Mouse (Mus musculus) forebrain, embryonic 10.5 days (tissue): ENCODE data around the gene Hlf. TPM values are rescaled to one million over a fixed set of nuclear protein-coding genes. Genes with fewer than 3 reads are reported as not detected.

Source experiments
- DNase-seq: peaks from one replicate; pipeline ENCODE4 v3.0.0-alpha.2; 2017; ENCODE audit warnings: low spot score; ENCODE audit errors: extremely low spot score
- H3K27ac ChIP-seq: fragments of 300-500 bp; sonication (generic); 2 replicates; pipeline ENCODE4 v1.5.1; 2016; ENCODE audit warnings: mild to moderate bottlenecking
- H3K27me3 ChIP-seq: fragments of 300-500 bp; sonication (generic); 2 replicates; pipeline ENCODE4 v1.6.1; 2016; ENCODE audit warnings: mild to moderate bottlenecking; ENCODE audit not compliant: poor library complexity, severe bottlenecking
- H3K36me3 ChIP-seq: fragments of 300-500 bp; sonication (generic); replicated peaks from 2 replicates; pipeline ENCODE4 v1.6.1; 2016; ENCODE audit warnings: mild to moderate bottlenecking, moderate library complexity
- H3K4me1 ChIP-seq: fragments of 300-500 bp; sonication (generic); 2 replicates; pipeline ENCODE4 v1.6.1; 2016
- H3K4me3 ChIP-seq: fragments of 300-500 bp; sonication (generic); 2 replicates; pipeline ENCODE4 v1.5.1; 2016; ENCODE audit warnings: mild to moderate bottlenecking, moderate library complexity
- H3K9me3 ChIP-seq: fragments of 300-500 bp; sonication (generic); 2 replicates; pipeline ENCODE4 v1.6.1; 2016; ENCODE audit warnings: mild to moderate bottlenecking, moderate library complexity
- WGBS: fragments of 180-500 bp; shearing (Covaris S2); methylation state at CpG from one replicate; pipeline ENCODE4 v1.1.7; 2016; 5-methylcytosine and 5-hydroxymethylcytosine counted together
- polyA plus RNA-seq: library from polyadenylated mRNA; unstranded; fragments of >200 nt; fragmentation: Nextera tagmentation; extraction: Ambion mirVana; gene quantifications from 2 replicates; pipeline ENCODE4 v1.2.1, GENCODE M21; 2016

The Hlf gene
- polyA plus RNA-seq, 1 experiment from 2014 or later, result 1.3 TPM

GRCm38 (mm10) chr11:90349486-90350152 lies 41.1 kb downstream of the Hlf start:
- 87% methylated on average over 6 of the region's 6 CpGs for WGBS
- no peak overlapping the region for H3K4me3 ChIP-seq
- peaks cover 4% of the 10 kb centered on the region; the same call in 1 of the 2 replicates for H3K9me3 ChIP-seq
- no peak overlapping the region for H3K27ac ChIP-seq
- H3K27me3 ChIP-seq, result peaks cover 1% of the 10 kb centered on the region; the same call in 1 of the 2 replicates
- H3K36me3 ChIP-seq, result no peaks in the 10 kb centered on the region
- peaks cover 19% of the 10 kb centered on the region for H3K4me1 ChIP-seq
- DNase-seq, result no peak

GRCm38 (mm10) chr11:90347667-90348459 lies 42.8 kb downstream of the Hlf start:
- Histone ChIP-seq H3K4me1 (peaks cover 19% of the 10 kb centered on the region), H3K36me3 (no peaks in the 10 kb centered on the region), H3K9me3 (peaks cover 4% of the 10 kb centered on the region; the same call in 1 of the 2 replicates), H3K27ac (peak overlapping the region; percentile 1; the same call in 1 of the 2 replicates), H3K27me3 (no peaks in the 10 kb centered on the region), H3K4me3 (no peak overlapping the region)
- DNase-seq, result no peak
- 58% methylated on average over 13 of the region's 13 CpGs for WGBS

GRCm38 (mm10) chr11:90345746-90346145 lies 44.9 kb downstream of the Hlf start:
- no peak for DNase-seq
- 94% methylated on average over 11 of the region's 11 CpGs for WGBS
- no peak overlapping the region for H3K4me3 ChIP-seq
- H3K27ac ChIP-seq, result no peak overlapping the region
- H3K4me1 ChIP-seq, result peaks cover 16% of the 10 kb centered on the region
- no peaks in the 10 kb centered on the region for H3K27me3 ChIP-seq
- no peaks in the 10 kb centered on the region for H3K36me3 ChIP-seq
- H3K9me3 ChIP-seq, result no peaks in the 10 kb centered on the region

GRCm38 (mm10) chr11:90342858-90343257 lies 47.8 kb downstream of the Hlf start:
- no peaks in the 10 kb centered on the region for H3K36me3 ChIP-seq
- WGBS, result 96% methylated on average over 5 of the region's 5 CpGs
- H3K27ac ChIP-seq, result no peak overlapping the region
- H3K9me3 ChIP-seq, result no peaks in the 10 kb centered on the region
- peaks cover 7% of the 10 kb centered on the region for H3K4me1 ChIP-seq
- DNase-seq, result no peak
- no peak overlapping the region for H3K4me3 ChIP-seq
- no peaks in the 10 kb centered on the region for H3K27me3 ChIP-seq

- no peak for DNase-seq
- 87% methylated on average over 5 of the region's 5 CpGs for WGBS
Observed at GRCm38 (mm10) chr11:90342267-90342666, 48.4 kb downstream of the Hlf start.

GRCm38 (mm10) chr11:90340836-90341235 lies 49.9 kb downstream of the Hlf start:
- no peak for DNase-seq
- Histone ChIP-seq H3K27ac (no peak overlapping the region), H3K36me3 (no peaks in the 10 kb centered on the region), H3K9me3 (no peaks in the 10 kb centered on the region), H3K27me3 (no peaks in the 10 kb centered on the region), H3K4me3 (no peak overlapping the region), H3K4me1 (peaks cover 4% of the 10 kb centered on the region; the same call in 1 of the 2 replicates)
- 95% methylated on average over 13 of the region's 13 CpGs for WGBS

More at GRCm38 (mm10) chr11:90342267-90342666, 48.4 kb downstream of the Hlf start:
- Histone ChIP-seq H3K9me3 (no peaks in the 10 kb centered on the region), H3K27me3 (no peaks in the 10 kb centered on the region), H3K4me1 (peaks cover 3% of the 10 kb centered on the region), H3K36me3 (no peaks in the 10 kb centered on the region), H3K4me3 (no peak overlapping the region), H3K27ac (no peak overlapping the region)

- 68% methylated on average over 1 of the region's 1 CpGs for WGBS
- no peak overlapping the region for H3K4me3 ChIP-seq
- no peak overlapping the region for H3K27ac ChIP-seq
- H3K4me1 ChIP-seq, result peaks cover 4% of the 10 kb centered on the region; the same call in 1 of the 2 replicates
- no peaks in the 10 kb centered on the region for H3K36me3 ChIP-seq
- DNase-seq, result no peak
- no peaks in the 10 kb centered on the region for H3K9me3 ChIP-seq
- H3K27me3 ChIP-seq, result no peaks in the 10 kb centered on the region
Observed at GRCm38 (mm10) chr11:90334816-90335215, 55.9 kb downstream of the Hlf start.

- 87% methylated on average over 4 of the region's 4 CpGs for WGBS
- Histone ChIP-seq H3K4me3 (no peak overlapping the region), H3K27ac (no peak overlapping the region), H3K36me3 (no peaks in the 10 kb centered on the region), H3K27me3 (no peaks in the 10 kb centered on the region), H3K9me3 (no peaks in the 10 kb centered on the region), H3K4me1 (peaks cover 4% of the 10 kb centered on the region; the same call in 1 of the 2 replicates)
- DNase-seq, result no peak
Observed at GRCm38 (mm10) chr11:90332737-90333136, 58.0 kb downstream of the Hlf start.

- no peaks in the 10 kb centered on the region for H3K36me3 ChIP-seq
- H3K4me3 ChIP-seq, result no peak overlapping the region
- H3K27ac ChIP-seq, result no peak overlapping the region
- DNase-seq, result no peak
- H3K9me3 ChIP-seq, result no peaks in the 10 kb centered on the region
- no peaks in the 10 kb centered on the region for H3K4me1 ChIP-seq
- 92% methylated on average over 9 of the region's 9 CpGs for WGBS
- no peaks in the 10 kb centered on the region for H3K27me3 ChIP-seq
Observed at GRCm38 (mm10) chr11:90330202-90330694, 60.4 kb downstream of the Hlf start.

GRCm38 (mm10) chr11:90326836-90327235 lies 63.9 kb downstream of the Hlf start:
- DNase-seq, result no peak
- 64% methylated on average over 1 of the region's 1 CpGs for WGBS
- Histone ChIP-seq H3K27me3 (no peaks in the 10 kb centered on the region), H3K27ac (no peak overlapping the region), H3K4me1 (no peaks in the 10 kb centered on the region), H3K9me3 (no peaks in the 10 kb centered on the region), H3K36me3 (no peaks in the 10 kb centered on the region), H3K4me3 (no peak overlapping the region)

GRCm38 (mm10) chr11:90326146-90326545 lies 64.5 kb downstream of the Hlf start:
- H3K27ac ChIP-seq, result no peak overlapping the region
- H3K4me1 ChIP-seq, result no peaks in the 10 kb centered on the region
- no peaks in the 10 kb centered on the region for H3K27me3 ChIP-seq
- H3K36me3 ChIP-seq, result no peaks in the 10 kb centered on the region
- no peak overlapping the region for H3K4me3 ChIP-seq
- WGBS, result 90% methylated on average over 5 of the region's 5 CpGs
- H3K9me3 ChIP-seq, result no peaks in the 10 kb centered on the region
- DNase-seq, result no peak

GRCm38 (mm10) chr11:90324597-90324996 lies 66.1 kb downstream of the Hlf start:
- Histone ChIP-seq H3K27ac (no peak overlapping the region), H3K27me3 (no peaks in the 10 kb centered on the region), H3K4me1 (no peaks in the 10 kb centered on the region), H3K9me3 (no peaks in the 10 kb centered on the region), H3K4me3 (no peak overlapping the region), H3K36me3 (no peaks in the 10 kb centered on the region)
- WGBS, result 89% methylated on average over 3 of the region's 3 CpGs
- no peak for DNase-seq

- 0 out of 2 replicates have a peak, but pooled peaks cover 4% of the 10 kb centered on the region for H3K4me1 ChIP-seq
- H3K27ac ChIP-seq, result no peak overlapping the region
- DNase-seq, result no peak
- no peaks in the 10 kb centered on the region for H3K27me3 ChIP-seq
- no peaks in the 10 kb centered on the region for H3K36me3 ChIP-seq
- H3K4me3 ChIP-seq, result no peak overlapping the region
- 85% methylated on average over 7 of the region's 7 CpGs for WGBS
- no peaks in the 10 kb centered on the region for H3K9me3 ChIP-seq
Observed at GRCm38 (mm10) chr11:90320922-90321321, 69.8 kb downstream of the Hlf start.
